Mouse (Mus musculus) heart, embryonic 12.5 days (tissue): ENCODE results near the gene Ndufs2. TPM values are rescaled to one million over a fixed set of nuclear protein-coding genes. Genes with fewer than 3 reads are reported as not detected.

ENCODE experiments used
- ATAC-seq: fragments of 200-750 bp; cut with Nextera tagmentation; 2 replicates; pipeline ENCODE4 v1.8.0; 2017; ENCODE audit warnings: moderate TSS enrichment, moderate library complexity; ENCODE audit not compliant: insufficient number of reproducible peaks, low FRiP score
- H3K27ac ChIP-seq: fragments of 300-500 bp; sonication (generic); 2 replicates; pipeline ENCODE4 v1.5.1; 2016; ENCODE audit warnings: mild to moderate bottlenecking, moderate library complexity; ENCODE audit not compliant: poor library complexity, severe bottlenecking
- H3K27me3 ChIP-seq: fragments of 300-500 bp; sonication (generic); replicated peaks from 2 replicates; pipeline ENCODE4 v1.6.1; 2016; ENCODE audit warnings: mild to moderate bottlenecking, moderate library complexity
- H3K36me3 ChIP-seq: fragments of 300-500 bp; sonication (generic); 2 replicates; pipeline ENCODE4 v1.6.1; 2016; ENCODE audit warnings: mild to moderate bottlenecking, moderate library complexity
- H3K4me1 ChIP-seq: fragments of 300-500 bp; sonication (generic); replicated peaks from 2 replicates; pipeline ENCODE4 v1.6.1; 2016; ENCODE audit warnings: mild to moderate bottlenecking
- H3K4me2 ChIP-seq: fragments of 300-500 bp; sonication (generic); 2 replicates; pipeline ENCODE4 v1.6.1; 2016; ENCODE audit warnings: mild to moderate bottlenecking, moderate library complexity
- H3K4me3 ChIP-seq: fragments of 300-500 bp; sonication (generic); 2 replicates; pipeline ENCODE4 v1.5.1; 2016; ENCODE audit warnings: mild to moderate bottlenecking
- H3K9ac ChIP-seq: fragments of 300-500 bp; sonication (generic); 2 replicates; pipeline ENCODE4 v1.6.1; 2016; ENCODE audit warnings: mild to moderate bottlenecking, moderate library complexity
- H3K9me3 ChIP-seq: fragments of 300-500 bp; sonication (generic); replicated peaks from 2 replicates; pipeline ENCODE4 v1.6.1; 2016; ENCODE audit warnings: mild to moderate bottlenecking, moderate library complexity
- WGBS: fragments of 180-500 bp; shearing (Covaris S2); methylation state at CpG from one replicate; pipeline ENCODE4 v1.1.7; 2016; 5-methylcytosine and 5-hydroxymethylcytosine counted together
- polyA plus RNA-seq: library from polyadenylated mRNA; unstranded; fragments of >200 nt; fragmentation: Nextera tagmentation; extraction: Ambion mirVana; gene quantifications from 2 replicates; pipeline ENCODE4 v1.2.1, GENCODE M21; 2016

The Ndufs2 gene
- polyA plus RNA-seq, 1 experiment from 2014 or later, result 443 TPM

- H3K4me1 ChIP-seq, result peaks cover 24% of the 10 kb centered on the region
- H3K9ac ChIP-seq, result peak overlapping the region; percentile 39; the same call in 1 of the 2 replicates
- H3K4me2 ChIP-seq, result no peak overlapping the region
- H3K4me3 ChIP-seq, result no peak overlapping the region
- ATAC-seq, result no peak
- peaks cover 62% of the 10 kb centered on the region for H3K36me3 ChIP-seq
- H3K9me3 ChIP-seq, result no peaks in the 10 kb centered on the region
- no peaks in the 10 kb centered on the region for H3K27me3 ChIP-seq
- H3K27ac ChIP-seq, result no peak overlapping the region
- WGBS, result 87% methylated on average over 20 of the region's 20 CpGs
Measured at GRCm38 (mm10) chr1:171285096-171285892, 34.1 kb upstream of the Ndufs2 start.

- Histone ChIP-seq H3K36me3 (peaks cover 55% of the 10 kb centered on the region), H3K27ac (no peak overlapping the region), H3K9ac (no peak overlapping the region)
Measured at GRCm38 (mm10) chr1:171284491-171284890, 33.3 kb upstream of the Ndufs2 start.

DNA sequence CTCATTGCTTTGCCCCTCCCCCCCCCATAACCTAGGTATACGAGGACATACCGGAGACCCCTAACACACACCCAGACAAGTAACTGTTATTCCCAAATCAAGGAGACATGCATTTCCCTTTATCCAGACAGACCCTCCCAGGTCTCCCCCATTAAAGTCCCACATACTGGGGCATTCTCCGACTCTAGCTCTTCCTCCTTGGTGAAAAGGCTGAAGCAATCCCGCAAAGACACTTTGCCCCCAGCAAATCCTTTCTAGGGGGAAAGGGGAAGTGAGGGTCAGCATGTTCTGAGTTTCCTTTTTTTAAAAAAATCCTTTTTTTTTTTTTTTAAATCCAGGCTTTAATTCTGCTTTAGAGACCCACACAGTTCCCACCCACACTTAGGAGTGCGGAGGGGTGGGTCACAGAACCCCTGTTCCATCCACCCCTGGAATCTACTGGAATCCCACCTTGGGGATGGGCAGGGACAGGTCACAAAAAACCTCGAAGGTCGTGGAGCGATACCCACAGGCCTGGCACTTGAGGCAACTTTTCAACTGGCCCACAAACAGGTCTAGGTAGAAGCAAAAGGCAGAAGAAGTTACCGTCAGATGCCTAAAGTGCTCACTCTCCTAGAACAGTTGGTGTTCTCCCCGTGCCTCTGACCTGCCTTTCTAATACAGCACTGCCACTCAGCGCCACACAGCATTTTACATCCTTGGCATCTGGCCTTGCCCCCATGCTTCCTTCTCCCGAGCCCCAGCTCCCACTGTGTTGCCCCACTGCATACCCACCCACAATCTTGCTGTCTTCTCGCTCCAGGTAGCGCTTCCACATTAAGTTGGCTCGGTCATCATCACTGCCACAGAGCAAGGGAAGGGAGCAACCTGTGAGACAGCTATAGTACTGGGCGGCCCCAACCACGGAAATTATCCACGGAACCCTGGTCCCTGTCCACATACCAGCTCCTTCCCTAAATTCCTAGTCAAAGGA is 32.3 kb upstream of the Ndufs2 start:
- H3K9ac ChIP-seq, result no peak overlapping the region
- H3K4me2 ChIP-seq, result no peak overlapping the region
- no peak overlapping the region for H3K4me3 ChIP-seq
- no peaks in the 10 kb centered on the region for H3K27me3 ChIP-seq
- no peaks in the 10 kb centered on the region for H3K9me3 ChIP-seq
- peaks cover 52% of the 10 kb centered on the region for H3K36me3 ChIP-seq
- no peak for ATAC-seq
- H3K27ac ChIP-seq, result no peak overlapping the region
- peaks cover 32% of the 10 kb centered on the region for H3K4me1 ChIP-seq
- WGBS, result 91% methylated on average over 18 of the region's 18 CpGs

More at GRCm38 (mm10) chr1:171284491-171284890, 33.3 kb upstream of the Ndufs2 start:
- Histone ChIP-seq H3K9me3 (no peaks in the 10 kb centered on the region), H3K27me3 (no peaks in the 10 kb centered on the region), H3K4me3 (no peak overlapping the region), H3K4me1 (peaks cover 32% of the 10 kb centered on the region), H3K4me2 (no peak overlapping the region)
- WGBS, result 88% methylated on average over 15 of the region's 15 CpGs
- no peak for ATAC-seq

DNA sequence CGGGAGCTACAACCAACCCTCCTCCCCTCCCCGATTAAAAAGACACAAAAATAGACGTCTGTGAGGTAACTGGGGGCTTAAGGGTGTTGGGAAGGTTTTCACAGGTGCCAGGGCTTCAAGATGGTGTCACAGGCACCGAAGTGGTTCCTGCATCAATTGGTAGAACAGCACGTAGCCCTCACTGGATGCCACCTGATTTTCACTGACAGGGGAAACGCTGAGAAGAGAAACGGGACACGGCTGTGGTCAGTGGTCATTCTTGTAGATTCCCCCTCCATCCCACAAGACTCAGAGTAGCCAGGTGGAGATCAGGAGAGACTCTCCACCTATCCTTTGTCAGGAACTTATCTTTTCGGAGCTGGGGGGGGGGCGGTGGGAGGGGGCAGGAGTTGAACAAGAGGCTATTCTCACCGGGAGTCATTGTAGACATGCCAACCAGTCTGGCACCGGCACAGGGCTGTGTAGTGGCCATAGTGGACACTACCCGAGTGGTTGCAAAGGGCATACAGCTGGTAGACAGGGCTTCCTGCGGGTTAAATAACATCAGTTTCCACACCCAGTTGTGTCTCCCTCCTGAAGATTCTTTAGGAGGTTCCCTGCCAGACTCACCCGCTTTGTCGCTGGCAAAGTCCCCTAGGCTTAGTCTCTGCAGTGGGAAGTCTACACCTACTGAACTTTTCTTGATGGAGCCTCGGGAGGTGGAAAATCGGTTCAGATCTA is 31.1 kb upstream of the Ndufs2 start:
- 73% methylated on average over 18 of the region's 18 CpGs for WGBS
- Histone ChIP-seq H3K9ac (peak overlapping the region; percentile 30), H3K9me3 (no peaks in the 10 kb centered on the region), H3K4me3 (peak overlapping the region; percentile 72), H3K27ac (peak overlapping the region; percentile 90; the same call in 1 of the 2 replicates), H3K36me3 (peaks cover 60% of the 10 kb centered on the region), H3K27me3 (no peaks in the 10 kb centered on the region), H3K4me2 (peak overlapping the region; percentile 82), H3K4me1 (peaks cover 28% of the 10 kb centered on the region)
- ATAC-seq, result no peak

DNA sequence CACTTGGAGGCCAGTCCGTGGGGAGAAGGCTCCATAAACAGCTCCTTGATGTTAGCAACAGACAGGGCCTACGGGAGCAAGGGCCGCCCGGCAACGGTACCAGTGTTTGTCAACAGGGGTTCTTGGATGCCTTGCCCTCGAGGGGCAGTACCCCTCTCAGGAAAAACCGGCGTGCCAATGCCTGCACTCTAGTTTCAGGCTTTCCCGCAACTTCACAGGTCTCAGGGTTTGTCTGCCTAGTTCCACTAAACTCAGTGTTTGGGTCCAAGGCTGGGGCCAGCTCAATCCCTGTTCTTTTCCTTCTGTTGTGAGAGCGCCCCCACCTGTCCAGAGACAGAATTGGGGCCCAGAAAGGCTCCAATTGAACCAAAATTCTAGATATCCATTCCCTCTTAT is 30.3 kb upstream of the Ndufs2 start:
- 0% methylated on average over 10 of the region's 10 CpGs for WGBS
- H3K9ac ChIP-seq, result peak overlapping the region; percentile 85
- H3K27me3 ChIP-seq, result no peaks in the 10 kb centered on the region
- ATAC-seq, result peak; percentile 66
- H3K4me1 ChIP-seq, result peaks cover 21% of the 10 kb centered on the region
- H3K4me2 ChIP-seq, result peak overlapping the region; percentile 82
- peaks cover 64% of the 10 kb centered on the region for H3K36me3 ChIP-seq
- H3K4me3 ChIP-seq, result peak overlapping the region; percentile 72
- peak overlapping the region; percentile 90 for H3K27ac ChIP-seq
- no peaks in the 10 kb centered on the region for H3K9me3 ChIP-seq

DNA sequence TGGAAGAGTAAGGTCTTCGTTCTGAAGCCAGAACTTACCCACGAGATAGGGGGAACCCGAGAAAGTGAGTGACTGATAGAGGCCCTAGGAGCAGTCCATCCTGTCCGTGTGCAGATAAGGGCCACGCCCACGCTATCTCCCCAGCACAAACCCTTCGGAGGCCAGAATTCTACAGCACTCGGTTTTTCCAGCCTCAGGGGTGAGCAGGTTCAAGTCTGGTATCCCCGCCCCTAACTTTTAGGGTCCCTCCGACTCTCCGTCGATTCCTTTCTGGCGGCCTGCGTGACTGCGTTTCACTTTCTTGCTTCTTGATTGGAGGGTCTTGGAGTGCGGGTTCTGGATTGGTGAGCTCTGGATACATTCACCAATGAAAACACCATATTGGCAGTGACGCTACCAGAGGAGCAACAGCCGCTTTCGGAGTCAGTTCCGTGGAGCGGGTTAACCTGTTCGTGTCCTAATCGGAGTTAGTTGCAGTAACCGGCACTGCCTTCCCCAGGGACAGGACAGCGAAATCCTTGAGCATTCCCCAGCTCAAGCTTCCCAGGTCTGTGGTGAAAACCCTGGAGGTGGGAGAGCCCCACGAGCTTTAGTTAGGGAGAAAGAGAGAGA is 29.8 kb upstream of the Ndufs2 start, which contains the start of gene Ppox:
Gene Ppox, minus strand, starts transcription at position 271 of the 612 bp plus-strand sequence.
- H3K4me3 ChIP-seq, result peak within 1 kb of the TSS; percentile 72
- H3K36me3 ChIP-seq, result peaks cover 65% of the 10 kb centered on the region
- peak within 1 kb of the TSS; percentile 85 for H3K9ac ChIP-seq
- H3K27ac ChIP-seq, result peak within 1 kb of the TSS; percentile 90
- H3K27me3 ChIP-seq, result no peaks in the 10 kb centered on the region
- WGBS, result 0% methylated on average over 26 of the region's 26 CpGs
- H3K4me1 ChIP-seq, result peaks cover 16% of the 10 kb centered on the region
- peak; percentile 95 for ATAC-seq
- H3K9me3 ChIP-seq, result no peaks in the 10 kb centered on the region
- peak within 1 kb of the TSS; percentile 82 for H3K4me2 ChIP-seq

- peak; percentile 11 for ATAC-seq
- H3K9me3 ChIP-seq, result no peaks in the 10 kb centered on the region
- peak overlapping the region; percentile 45 for H3K27ac ChIP-seq
- peaks cover 65% of the 10 kb centered on the region for H3K36me3 ChIP-seq
- peak overlapping the region; percentile 72 for H3K4me3 ChIP-seq
- H3K4me1 ChIP-seq, result peaks cover 16% of the 10 kb centered on the region
- no peaks in the 10 kb centered on the region for H3K27me3 ChIP-seq
- H3K9ac ChIP-seq, result peak overlapping the region; percentile 84
- peak overlapping the region; percentile 82 for H3K4me2 ChIP-seq
- WGBS, result 1% methylated on average over 25 of the region's 25 CpGs
Measured at GRCm38 (mm10) chr1:171280250-171280915, 29.2 kb upstream of the Ndufs2 start.

- Histone ChIP-seq H3K9me3 (no peaks in the 10 kb centered on the region), H3K4me3 (peak overlapping the region; percentile 72), H3K4me1 (peaks cover 16% of the 10 kb centered on the region), H3K9ac (peak overlapping the region; percentile 84), H3K27me3 (no peaks in the 10 kb centered on the region), H3K27ac (no peak overlapping the region), H3K4me2 (peak overlapping the region; percentile 82), H3K36me3 (peaks cover 65% of the 10 kb centered on the region)
- 56% methylated on average over 5 of the region's 5 CpGs for WGBS
- ATAC-seq, result no peak
Measured at GRCm38 (mm10) chr1:171279721-171280120, 28.5 kb upstream of the Ndufs2 start.

GRCm38 (mm10) chr1:171279012-171279705 is 28.0 kb upstream of the Ndufs2 start:
- whole genome bisulfite sequencing, result 84% methylated on average over 14 of the region's 14 CpGs
- no peaks in the 10 kb centered on the region for H3K27me3 ChIP-seq
- ATAC-seq, result no peak
- no peaks in the 10 kb centered on the region for H3K9me3 ChIP-seq
- H3K27ac ChIP-seq, result no peak overlapping the region
- peak overlapping the region; percentile 82 for H3K4me2 ChIP-seq
- H3K9ac ChIP-seq, result peak overlapping the region; percentile 84
- peaks cover 67% of the 10 kb centered on the region for H3K36me3 ChIP-seq
- peaks cover 16% of the 10 kb centered on the region for H3K4me1 ChIP-seq
- H3K4me3 ChIP-seq, result peak overlapping the region; percentile 72
